Mouse (Mus musculus) thymus, postnatal 14 days (tissue): ENCODE results near the gene Hoxb9.

ENCODE experiments used
- DNase-seq: peaks from one replicate; pipeline ENCODE4 v3.0.0; 2021

The Hoxb9 gene

GRCm38 (mm10) chr11:96284774-96285734 lies 13.8 kb downstream of the Hoxb9 start:
- no peak for DNase-seq

- DNase-seq = no peak
Measured at GRCm38 (mm10) chr11:96285771-96286738, 14.8 kb downstream of the Hoxb9 start, which contains the start of gene Hoxb7. TSS of gene Hoxb7 (plus strand) at chr11:96286623.

DNA sequence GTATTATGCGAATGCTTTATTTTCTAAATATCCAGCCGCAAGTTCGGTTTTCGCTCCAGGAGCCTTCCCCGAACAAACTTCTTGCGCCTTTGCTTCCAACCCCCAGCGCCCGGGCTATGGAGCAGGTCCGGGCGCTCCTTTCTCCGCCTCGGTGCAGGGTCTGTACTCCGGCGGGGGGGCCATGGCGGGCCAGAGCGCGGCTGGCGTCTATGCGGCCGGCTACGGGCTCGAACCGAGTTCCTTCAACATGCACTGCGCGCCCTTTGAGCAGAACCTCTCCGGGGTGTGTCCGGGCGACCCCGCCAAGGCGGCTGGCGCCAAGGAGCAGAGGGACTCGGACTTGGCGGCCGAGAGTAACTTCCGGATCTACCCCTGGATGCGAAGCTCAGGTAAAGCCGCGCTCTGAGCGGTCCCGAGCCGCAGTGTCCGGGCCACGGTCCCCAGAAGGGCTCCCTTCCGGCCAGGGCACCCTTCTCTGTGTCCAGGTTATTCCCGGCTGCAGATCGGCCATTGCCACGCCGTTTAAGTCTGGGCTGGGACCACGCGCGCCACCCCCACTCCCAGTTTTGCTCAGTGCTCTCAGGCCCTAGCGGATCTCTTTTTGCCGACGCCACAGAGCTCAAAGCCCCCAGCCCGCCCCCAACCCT lies 15.6 kb downstream of the Hoxb9 start:
- no peak for DNase-seq

GRCm38 (mm10) chr11:96287411-96287810 lies 16.2 kb downstream of the Hoxb9 start:
- DNase-seq = no peak

- DNase-seq = no peak
Measured at GRCm38 (mm10) chr11:96288455-96289221, 17.4 kb downstream of the Hoxb9 start.

GRCm38 (mm10) chr11:96289293-96289692 lies 18.0 kb downstream of the Hoxb9 start:
- no peak for DNase-seq

DNA sequence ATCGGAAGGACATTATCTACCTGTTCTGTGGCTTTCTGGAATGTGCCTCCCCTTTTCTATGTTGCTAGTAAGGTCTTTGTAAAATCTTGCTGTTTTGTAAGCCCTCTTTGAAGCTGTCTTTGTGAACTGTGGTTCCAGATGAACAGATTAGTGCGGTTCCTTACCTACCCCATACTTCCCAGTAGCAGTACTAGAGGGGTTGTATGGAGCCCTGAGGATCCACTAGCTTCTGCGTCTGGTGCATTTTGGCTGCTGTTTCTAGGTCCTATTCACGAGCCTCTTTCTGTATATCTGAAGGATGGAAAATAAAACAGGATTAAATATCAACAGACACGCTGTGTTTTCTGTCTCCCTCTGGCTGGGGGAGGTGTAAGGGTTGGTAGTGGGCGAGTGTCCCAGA lies 18.6 kb downstream of the Hoxb9 start:
- no peak for DNase-seq

DNA sequence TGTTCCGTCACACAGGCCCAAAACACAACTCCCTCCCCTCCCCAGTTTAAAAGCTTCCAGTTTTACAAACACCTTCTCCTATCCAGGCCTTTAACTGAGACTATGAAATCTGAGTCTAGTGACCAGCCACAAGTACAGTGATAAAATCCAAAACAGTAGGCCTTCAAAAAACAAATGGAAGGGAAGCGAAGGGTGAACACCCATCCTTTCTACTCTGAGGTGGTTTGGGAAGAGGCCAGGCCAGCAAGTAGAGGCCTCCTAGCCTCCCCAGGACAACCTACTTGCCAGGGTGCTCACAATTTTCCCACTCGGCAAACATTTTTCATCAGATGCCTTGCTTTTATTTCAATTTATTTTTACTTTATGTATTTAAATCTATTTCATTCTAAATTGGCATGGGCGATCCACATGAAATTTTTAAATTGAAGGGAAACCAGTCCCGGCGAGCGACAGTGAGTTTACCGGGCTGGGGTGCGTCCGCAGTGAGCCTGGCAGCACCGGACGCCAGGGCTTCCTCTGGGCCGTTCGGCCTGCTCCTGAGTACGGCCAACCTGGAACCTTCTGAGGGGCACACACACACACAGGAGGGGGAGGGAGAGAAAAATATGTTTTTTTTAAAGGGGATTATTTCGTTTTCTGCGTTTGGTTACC lies 19.6 kb downstream of the Hoxb9 start:
- no peak for DNase-seq

GRCm38 (mm10) chr11:96291681-96292564 lies 20.7 kb downstream of the Hoxb9 start, which contains the start of gene Hoxb6:
TSS of gene Hoxb6 (plus strand) at chr11:96292476.
- DNase-seq = no peak

DNA sequence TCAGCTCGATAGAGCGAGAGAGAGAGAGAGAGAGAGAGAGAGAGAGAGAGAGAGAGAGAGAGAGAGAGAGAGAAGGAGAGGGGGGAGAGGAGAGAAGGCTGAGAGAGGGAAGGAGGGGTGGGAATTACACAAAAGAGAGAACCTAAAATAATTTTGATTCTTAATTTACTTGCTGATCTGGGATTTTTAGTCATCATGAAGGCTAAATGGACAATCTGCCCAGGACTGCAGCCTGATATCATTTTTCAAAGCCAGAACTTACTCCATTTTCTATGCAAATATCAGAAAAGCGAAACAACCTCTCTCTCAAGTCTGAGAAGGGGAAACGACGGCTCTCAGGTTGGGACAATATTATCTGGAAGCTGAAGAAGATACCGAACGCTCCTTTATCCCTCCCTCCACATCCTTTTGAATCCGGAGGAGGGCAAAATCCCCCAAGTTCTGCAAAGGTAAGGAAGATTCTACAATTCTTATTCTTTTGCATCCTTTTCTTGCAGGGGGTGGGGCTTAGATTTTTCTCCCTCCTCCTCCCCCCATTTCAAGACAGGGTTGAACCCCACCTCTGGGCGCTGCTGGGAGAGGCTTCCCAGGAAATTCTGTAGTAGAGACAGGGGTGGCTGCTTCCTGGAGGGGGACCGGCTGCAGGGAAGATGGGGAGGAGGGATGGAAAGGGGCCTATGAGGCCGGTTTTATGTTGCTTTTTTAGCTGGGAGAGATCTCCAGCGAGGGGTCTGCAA lies 21.5 kb downstream of the Hoxb9 start:
- DNase-seq = no peak

GRCm38 (mm10) chr11:96293302-96293921 lies 22.2 kb downstream of the Hoxb9 start:
- DNase-seq = no peak

GRCm38 (mm10) chr11:96294245-96295091 lies 23.2 kb downstream of the Hoxb9 start:
- peak; percentile 81 for DNase-seq

GRCm38 (mm10) chr11:96295092-96295835 lies 24.0 kb downstream of the Hoxb9 start:
- DNase-seq = no peak

- no peak for DNase-seq
Measured at GRCm38 (mm10) chr11:96296997-96297396, 25.7 kb downstream of the Hoxb9 start.

GRCm38 (mm10) chr11:96297428-96297827 lies 26.2 kb downstream of the Hoxb9 start:
- DNase-seq = no peak

DNA sequence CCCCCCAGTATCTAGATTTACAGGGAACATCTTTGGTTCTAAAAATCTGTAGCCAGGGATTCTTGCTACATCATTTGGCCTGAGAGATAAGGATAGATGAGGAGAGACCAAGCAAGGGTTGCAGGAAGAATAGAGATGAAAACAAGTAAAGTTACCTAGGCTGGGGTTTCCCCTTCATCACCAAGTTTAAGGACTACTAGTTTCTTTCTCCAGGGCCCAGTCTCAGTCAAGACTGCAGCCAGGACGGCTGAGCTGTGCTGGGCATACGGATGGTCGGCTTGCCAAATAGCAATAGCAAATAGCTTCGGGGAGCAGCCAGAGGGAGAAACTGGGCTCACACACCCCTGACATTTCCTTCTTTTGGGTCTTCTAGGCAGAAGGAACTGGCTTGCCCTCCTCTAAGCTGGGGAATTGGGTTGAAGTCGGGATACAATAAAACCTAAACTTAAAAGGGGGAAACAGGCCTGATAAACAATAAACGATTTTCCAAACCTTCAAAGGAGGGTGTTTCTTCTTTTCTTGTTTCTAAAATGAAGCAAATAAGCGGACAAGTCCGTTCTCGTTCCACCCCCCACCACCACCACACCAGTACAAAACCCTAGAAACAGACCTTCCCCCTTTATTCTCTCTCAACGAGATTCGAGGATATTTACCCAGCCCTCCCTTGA lies 26.8 kb downstream of the Hoxb9 start:
- DNase-seq = no peak
